Comparison of ENCODE assay signal across 18 mouse cellular contexts in genomic region chr16:76524921-76525320, GRCm38 (mm10).
"Had no signal": no experiment of that assay in that cellular context is flagged by ENCODE, and none has a peak within 500 bp of the region (broad histone marks: within the 10 kb centered on the region; RNA-seq: fewer than 3 reads in every experiment).

No protein-coding gene starts in this region.

- H3K9ac ChIP-seq: lung, embryonic 14.5 days; midbrain, embryonic 13.5 days; midbrain, embryonic 15.5 days; neural tube, embryonic 13.5 days; neural tube, embryonic 15.5 days; stomach, embryonic 15.5 days had no signal

- ATAC-seq: midbrain, embryonic 13.5 days; midbrain, embryonic 15.5 days had no signal

- H3K36me3 ChIP-seq: midbrain, embryonic 10.5 days; midbrain, embryonic 13.5 days; midbrain, embryonic 15.5 days; neural tube, embryonic 13.5 days; neural tube, embryonic 15.5 days; stomach, embryonic 15.5 days had no signal

- H3K27ac ChIP-seq: midbrain, embryonic 10.5 days; midbrain, embryonic 13.5 days; midbrain, embryonic 15.5 days; neural tube, embryonic 13.5 days; neural tube, embryonic 15.5 days; stomach, embryonic 15.5 days; stomach, postnatal 0 days had no signal

- H3K4me3 ChIP-seq: midbrain, embryonic 10.5 days; midbrain, embryonic 13.5 days; midbrain, embryonic 15.5 days; myocyte; neural tube, embryonic 13.5 days; neural tube, embryonic 15.5 days; stomach, embryonic 15.5 days had no signal

- H3K4me2 ChIP-seq: lung, embryonic 14.5 days; midbrain, embryonic 13.5 days; midbrain, embryonic 15.5 days; neural tube, embryonic 13.5 days; neural tube, embryonic 15.5 days; stomach, embryonic 15.5 days had no signal

- H3K4me1 ChIP-seq: midbrain, embryonic 13.5 days; midbrain, embryonic 15.5 days; stomach, embryonic 15.5 days had no signal

- DNase-seq: lung, adult 18-20 months; lung, embryonic 14.5 days; lung, postnatal 10 days; lung, postnatal 4 days; retina, postnatal 1 day; right cerebral cortex, adult 18-20 months; right cerebral cortex, postnatal 25 days; thymus, adult 2 months; thymus, postnatal 25 days; thymus, postnatal 4 days had no signal

- H3K9me3 ChIP-seq: midbrain, embryonic 10.5 days; midbrain, embryonic 13.5 days; midbrain, embryonic 15.5 days; neural tube, embryonic 13.5 days; neural tube, embryonic 15.5 days; stomach, embryonic 15.5 days had no signal

- H3K27me3 ChIP-seq: midbrain, embryonic 13.5 days; midbrain, embryonic 15.5 days; neural tube, embryonic 13.5 days; neural tube, embryonic 15.5 days; stomach, embryonic 15.5 days had no signal
